Mouse (Mus musculus) CH12.LX (cell line): ENCODE results near the gene Ptgir. TPM values are rescaled to one million over a fixed set of nuclear protein-coding genes. Genes with fewer than 3 reads are reported as not detected.

Source experiments
- DNase-seq: peaks from one replicate; pipeline ENCODE4 v3.0.0-alpha.2; 2013; ENCODE audit errors: extremely low read depth
- H3K27ac ChIP-seq: 2 replicates; pipeline ENCODE4 v1.5.1; 2012; ENCODE audit warnings: low read depth, mild to moderate bottlenecking, control low read depth, moderate library complexity; ENCODE audit not compliant: insufficient read depth
- H3K27me3 ChIP-seq: replicated peaks from 2 replicates; pipeline ENCODE3; 2012; ENCODE audit warnings: inconsistent platforms
- H3K36me3 ChIP-seq, 2 experiments: replicated peaks in 1 of 2; 2 replicates each; pipeline versions ENCODE3 to v1.6.1; 2012; ENCODE audit warnings: inconsistent platforms in 1 of 2, low read length in 1 of 2, mild to moderate bottlenecking in 1 of 2, mixed read lengths in 1 of 2, moderate library complexity in 1 of 2; ENCODE audit not compliant: control insufficient read depth in 1 of 2, insufficient read depth in 1 of 2
- H3K4me1 ChIP-seq, 2 experiments: 2 replicates each; pipeline ENCODE4 v1.6.1; 2012; ENCODE audit warnings: inconsistent platforms in 1 of 2, moderate library complexity in 1 of 2; ENCODE audit not compliant: insufficient read depth in 2 of 2, control insufficient read depth in 1 of 2
- H3K4me2 ChIP-seq: 2 replicates; pipeline ENCODE4 v1.6.1; 2012; ENCODE audit warnings: low read depth, mild to moderate bottlenecking, control low read depth; ENCODE audit not compliant: poor library complexity, insufficient read depth, severe bottlenecking
- H3K4me3 ChIP-seq, 3 experiments: fragments of 150-350 bp in 1 of 3; sonication (generic) in 1 of 3; replicated peaks in 1 of 3; 2 replicates each; pipeline versions ENCODE3 to v1.5.1; 2011 to 2012; ENCODE audit warnings: low read depth in 2 of 3, low read length in 2 of 3, mild to moderate bottlenecking in 2 of 3, moderate library complexity in 2 of 3, control low read depth in 1 of 3, improper control_type of control experiment in 1 of 3, inconsistent platforms in 1 of 3, mixed read lengths in 1 of 3; ENCODE audit not compliant: poor library complexity in 1 of 3
- H3K79me2 ChIP-seq: replicated peaks from 2 replicates; pipeline ENCODE4 v1.6.1; 2012; ENCODE audit warnings: mild to moderate bottlenecking, moderate library complexity; ENCODE audit not compliant: control insufficient read depth, poor library complexity, insufficient read depth, severe bottlenecking; ENCODE audit errors: extremely low read depth
- H3K9ac ChIP-seq: 2 replicates; pipeline ENCODE4 v1.6.1; 2012; ENCODE audit warnings: low read depth, mild to moderate bottlenecking, control low read depth, moderate library complexity; ENCODE audit not compliant: insufficient read depth
- H3K9me3 ChIP-seq: replicated peaks from 2 replicates; pipeline ENCODE3; 2012; ENCODE audit warnings: low read length, inconsistent platforms, mixed read lengths
- BHLHE40 ChIP-seq: IDR thresholded peaks from 2 replicates; pipeline ENCODE4 v1.6.1; 2011; ENCODE audit warnings: mild to moderate bottlenecking, low read depth, low read length, improper control_type of control experiment
- CHD2 ChIP-seq: IDR thresholded peaks from 2 replicates; pipeline ENCODE4 v1.6.1; 2011; ENCODE audit warnings: low read length, improper control_type of control experiment
- CTCF ChIP-seq, 2 experiments: IDR thresholded peaks in 1 of 2; conservative IDR thresholded peaks in 1 of 2; 2 replicates each; pipeline ENCODE4 v1.5.1; 2011 to 2012; ENCODE audit warnings: low read depth in 2 of 2, low read length in 2 of 2, improper control_type of control experiment in 1 of 2, inconsistent platforms in 1 of 2, mild to moderate bottlenecking in 1 of 2, moderate library complexity in 1 of 2
- E2F4 ChIP-seq: IDR thresholded peaks from 2 replicates; pipeline ENCODE4 v1.6.1; 2011; ENCODE audit warnings: low read depth, low read length, improper control_type of control experiment; ENCODE audit not compliant: insufficient replicate concordance
- ELF1 ChIP-seq: IDR thresholded peaks from 2 replicates; pipeline ENCODE4 v1.6.1; 2014; ENCODE audit warnings: low read depth, mild to moderate bottlenecking, inconsistent platforms, low read length, improper control_type of control experiment
- EP300 ChIP-seq: IDR thresholded peaks from 2 replicates; pipeline ENCODE4 v1.6.1; 2011; ENCODE audit warnings: low read length, improper control_type of control experiment
- ETS1 ChIP-seq: conservative IDR thresholded peaks from 2 replicates; pipeline ENCODE4 v1.6.1; 2012; ENCODE audit warnings: low read depth, mild to moderate bottlenecking, inconsistent platforms, low read length, improper control_type of control experiment, moderate library complexity
- GABPA ChIP-seq: IDR thresholded peaks from 2 replicates; pipeline ENCODE4 v1.6.1; 2012; ENCODE audit warnings: low read depth, low read length, improper control_type of control experiment, inconsistent platforms; ENCODE audit not compliant: insufficient replicate concordance
- IRF4 ChIP-seq: IDR thresholded peaks from 2 replicates; pipeline ENCODE4 v1.6.1; 2014; ENCODE audit warnings: low read depth, mild to moderate bottlenecking, inconsistent platforms, low read length, improper control_type of control experiment
- JUND ChIP-seq: conservative IDR thresholded peaks from 2 replicates; pipeline ENCODE4 v1.6.1; 2011; ENCODE audit warnings: low read depth, low read length, improper control_type of control experiment
- KAT2A ChIP-seq: IDR thresholded peaks from 2 replicates; pipeline ENCODE4 v1.6.1; 2012; ENCODE audit warnings: low read length, improper control_type of control experiment, inconsistent platforms; ENCODE audit not compliant: insufficient replicate concordance
- MAFK ChIP-seq: IDR thresholded peaks from 2 replicates; pipeline ENCODE4 v1.6.1; 2011; ENCODE audit warnings: low read length, improper control_type of control experiment; ENCODE audit not compliant: insufficient replicate concordance
- MEF2A ChIP-seq: IDR thresholded peaks from 2 replicates; pipeline ENCODE4 v1.6.1; 2014; ENCODE audit warnings: low read depth, mild to moderate bottlenecking, inconsistent platforms, low read length, improper control_type of control experiment, borderline replicate concordance
- MXI1 ChIP-seq: IDR thresholded peaks from 2 replicates; pipeline ENCODE4 v1.6.1; 2011; ENCODE audit warnings: mild to moderate bottlenecking, low read depth, low read length, improper control_type of control experiment
- MYC ChIP-seq: IDR thresholded peaks from 2 replicates; pipeline ENCODE4 v1.6.1; 2011; ENCODE audit warnings: low read depth, mild to moderate bottlenecking, improper control_type of control experiment, low read length
- NRF1 ChIP-seq: IDR thresholded peaks from 2 replicates; pipeline ENCODE4 v1.6.1; 2014; ENCODE audit warnings: low read depth, mild to moderate bottlenecking, inconsistent platforms, low read length, improper control_type of control experiment, moderate library complexity
- POLR2A ChIP-seq: IDR thresholded peaks from 2 replicates; pipeline ENCODE4 v1.6.1; 2011; ENCODE audit warnings: low read depth, mild to moderate bottlenecking, improper control_type of control experiment, low read length
- POLR2AphosphoS2 ChIP-seq: IDR thresholded peaks from 2 replicates; pipeline ENCODE4 v1.6.1; 2011; ENCODE audit warnings: low read depth, low read length, improper control_type of control experiment
- RAD21 ChIP-seq: IDR thresholded peaks from 2 replicates; pipeline ENCODE4 v1.6.1; 2011; ENCODE audit warnings: low read depth, mild to moderate bottlenecking, low read length, improper control_type of control experiment, moderate library complexity
- SIN3A ChIP-seq: IDR thresholded peaks from 2 replicates; pipeline ENCODE4 v1.6.1; 2012; ENCODE audit warnings: low read length, improper control_type of control experiment, inconsistent platforms
- SMC3 ChIP-seq: IDR thresholded peaks from 2 replicates; pipeline ENCODE4 v1.6.1; 2011; ENCODE audit warnings: low read depth, low read length, improper control_type of control experiment
- TBP ChIP-seq: conservative IDR thresholded peaks from 2 replicates; pipeline ENCODE4 v1.6.1; 2011; ENCODE audit warnings: low read depth, low read length, improper control_type of control experiment
- UBTF ChIP-seq: IDR thresholded peaks from 2 replicates; pipeline ENCODE4 v1.6.1; 2012; ENCODE audit warnings: low read depth, mild to moderate bottlenecking, inconsistent platforms, low read length, improper control_type of control experiment, moderate library complexity
- USF1 ChIP-seq: IDR thresholded peaks from 2 replicates; pipeline ENCODE4 v1.6.1; 2014; ENCODE audit warnings: low read depth, mild to moderate bottlenecking, inconsistent platforms, low read length, improper control_type of control experiment
- USF2 ChIP-seq: conservative IDR thresholded peaks from 2 replicates; pipeline ENCODE4 v1.6.1; 2011; ENCODE audit warnings: low read depth, low read length, improper control_type of control experiment
- ZKSCAN1 ChIP-seq: IDR thresholded peaks from 2 replicates; pipeline ENCODE4 v1.6.1; 2012; ENCODE audit warnings: low read depth, inconsistent platforms, low read length, improper control_type of control experiment, borderline replicate concordance
- ZMIZ1 ChIP-seq: IDR thresholded peaks from 2 replicates; pipeline ENCODE4 v1.6.1; 2012; ENCODE audit warnings: low read depth, mild to moderate bottlenecking, inconsistent platforms, low read length, improper control_type of control experiment
- ZNF384 ChIP-seq: IDR thresholded peaks from 2 replicates; pipeline ENCODE4 v1.6.1; 2012; ENCODE audit warnings: low read depth, low read length, improper control_type of control experiment, inconsistent platforms
- dilution Hi-C: fragments of 300-500 bp; cut with MboI; formaldehyde crosslinking; loops from 2 replicates; pipeline ENCODE4 v1.14.3; 2020; ENCODE audit warnings: low sequenced_read_pairs; ENCODE audit not compliant: extremely low pct_unique_long_range_greater_than_20kb, extremely low pct_ligation_motif_present
- in situ Hi-C: fragments of 300-500 bp; cut with MboI; formaldehyde crosslinking; loops from 3 replicates; pipeline ENCODE4 v1.14.3; 2019; ENCODE audit warnings: low sequenced_read_pairs, low pct_ligation_motif_present, low pct_unique_long_range_greater_than_20kb, mixed read lengths
- polyA plus RNA-seq: library from polyadenylated mRNA; unstranded; fragments of >175 nt; gene quantifications from 2 replicates; pipeline ENCODE4 v1.2.1, GENCODE M21; 2012; ENCODE audit warnings: low read depth; ENCODE audit not compliant: insufficient read length
- total RNA-seq, 2 experiments: library from RNA; depleted of rRNA; stranded (reverse); fragments of 300-350 nt in 1 of 2; fragments of >200 nt in 1 of 2; gene quantifications; 2 replicates each; pipeline ENCODE4 v1.2.3; 2012 to 2014

Ptgir gene
- total and polyA plus RNA-seq, 3 experiments = 3.8 to 31.1 (median 7.0) TPM

GRCm38 (mm10) chr7:16923283-16924036 lies 17.2 kb downstream of the Ptgir start:
- H3K27me3 ChIP-seq = no peaks in the 10 kb centered on the region
- no peaks in the 10 kb centered on the region for H3K9me3 ChIP-seq
- peaks cover 21 to 40% of the 10 kb centered on the region in 2 experiments for H3K36me3 ChIP-seq
- peaks cover 41% of the 10 kb centered on the region for H3K79me2 ChIP-seq
- peaks cover 10 to 37% of the 10 kb centered on the region in 2 experiments for H3K4me1 ChIP-seq
- H3K9ac ChIP-seq = peak overlapping the region; percentile 92
- H3K4me3 ChIP-seq = peak overlapping the region; percentile 62 to 93 (median 78)
- TF ChIP-seq POLR2A = peak; percentile 57; the same call in 1 of the 2 replicates
- peak; percentile 50 for TF ChIP-seq ZMIZ1
- TF ChIP-seq NRF1 = no peak
- peak; percentile 3; the same call in 1 of the 2 replicates for TF ChIP-seq MXI1
- TF ChIP-seq UBTF = no peak
- in situ Hi-C loops = no loop called here
- H3K27ac ChIP-seq = peak overlapping the region; percentile 89
- peak overlapping the region; percentile 70 for H3K4me2 ChIP-seq
- dilution Hi-C loops = no loop called here
- DNase-seq = no peak

DNA sequence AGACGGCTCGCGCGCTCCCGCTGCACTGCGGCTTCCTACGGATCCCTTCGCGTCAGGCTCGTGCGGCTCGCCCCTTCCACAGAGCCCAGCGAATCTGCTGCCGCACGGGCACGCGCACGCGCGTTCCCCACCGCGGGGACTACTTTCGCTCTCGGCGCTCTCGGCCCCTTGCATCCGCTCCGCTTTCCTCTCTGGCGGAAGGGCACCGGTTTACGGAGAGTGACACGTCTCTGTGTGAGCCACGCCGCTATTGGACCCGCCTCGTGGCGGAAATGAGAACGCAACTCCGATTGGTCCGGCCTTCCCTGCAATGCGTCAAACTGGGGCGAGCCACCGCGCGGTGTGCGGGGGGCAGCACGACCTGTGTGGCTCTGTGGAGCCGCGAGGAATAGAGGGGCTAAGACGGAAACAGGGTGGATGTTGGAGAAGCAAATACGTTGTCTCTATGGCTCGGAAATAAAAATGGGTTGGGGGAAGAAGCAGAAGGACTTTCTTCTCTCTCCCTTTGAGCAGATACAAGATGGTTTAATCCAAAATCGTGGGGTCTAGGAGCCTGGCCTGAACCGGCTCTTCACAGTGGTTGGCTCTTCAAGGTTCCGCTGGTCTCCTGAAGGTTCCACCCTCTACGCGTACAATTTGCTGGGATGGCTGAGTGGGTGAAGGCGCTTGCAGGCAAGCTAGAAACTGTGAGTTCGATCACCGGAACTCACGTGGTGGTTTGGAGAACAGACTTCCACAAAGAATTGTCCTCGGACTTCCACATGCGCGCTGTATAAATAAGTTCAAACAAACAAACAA lies 17.9 kb downstream of the Ptgir start, which contains the start of gene Calm3:
Gene Calm3 (minus strand): TSS at position 78 of the 798 bp plus-strand sequence.
- in situ Hi-C loops = no loop called here
- dilution Hi-C loops = no loop called here
- H3K4me1 ChIP-seq = peaks cover 10 to 37% of the 10 kb centered on the region in 2 experiments
- peak; percentile 5; the same call in 1 of the 2 replicates for TF ChIP-seq USF1
- peak; percentile 61; the same call in 1 of the 2 replicates for TF ChIP-seq UBTF
- TF ChIP-seq ETS1 = peak; percentile 56
- peak; percentile 61 for TF ChIP-seq MEF2A
- TF ChIP-seq CTCF (conservative IDR thresholded peaks at IDR 0.05 in 1 of 2, IDR thresholded peaks at IDR 0.05 in 1 of 2; ENCODE audit: low read depth in 2 of 2, low read length in 2 of 2) = no peak
- TF ChIP-seq POLR2AphosphoS2 = peak; percentile 78; the same call in 1 of the 2 replicates
- no peak for TF ChIP-seq E2F4
- TF ChIP-seq SIN3A = peak; percentile 86; the same call in 1 of the 2 replicates
- TF ChIP-seq NRF1 = peak; percentile 79
- TF ChIP-seq EP300 = no peak
- peak; percentile 62; the same call in 1 of the 2 replicates for TF ChIP-seq GABPA
- TF ChIP-seq MAFK = no peak
- peak; percentile 23; the same call in 1 of the 2 replicates for TF ChIP-seq ZKSCAN1
- TF ChIP-seq TBP = peak; percentile 92
- TF ChIP-seq ZMIZ1 = peak; percentile 62; the same call in 1 of the 2 replicates
- no peak for TF ChIP-seq ZNF384
- TF ChIP-seq MXI1 = peak; percentile 78; the same call in 1 of the 2 replicates
- peak; percentile 79 for TF ChIP-seq MYC
- TF ChIP-seq KAT2A = peak; percentile 95
- peak; percentile 67 for TF ChIP-seq IRF4
- peak; percentile 87 for TF ChIP-seq ELF1
- TF ChIP-seq RAD21 = no peak
- peak; percentile 82 for TF ChIP-seq CHD2
- no peak for TF ChIP-seq USF2
- TF ChIP-seq JUND = no peak; the same call in 1 of the 2 replicates
- TF ChIP-seq SMC3 = no peak
- TF ChIP-seq BHLHE40 = peak; percentile 77

More for the DNA sequence above, 17.9 kb downstream of the Ptgir start, which contains the start of gene Calm3:
- DNase-seq = peak; percentile 99
- Histone ChIP-seq H3K9me3 (no peaks in the 10 kb centered on the region), H3K36me3 (peaks cover 17 to 32% of the 10 kb centered on the region in 2 experiments), H3K9ac (peak within 1 kb of the TSS; percentile 92), H3K27me3 (no peaks in the 10 kb centered on the region), H3K27ac (peak within 1 kb of the TSS; percentile 89), H3K4me3 (peak within 1 kb of the TSS; percentile 62 to 93 (median 78)), H3K4me2 (peak within 1 kb of the TSS; percentile 70), H3K79me2 (peaks cover 41% of the 10 kb centered on the region)
